Comparison of ENCODE assay signal across 8 mouse cellular contexts in the genomic region with DNA sequence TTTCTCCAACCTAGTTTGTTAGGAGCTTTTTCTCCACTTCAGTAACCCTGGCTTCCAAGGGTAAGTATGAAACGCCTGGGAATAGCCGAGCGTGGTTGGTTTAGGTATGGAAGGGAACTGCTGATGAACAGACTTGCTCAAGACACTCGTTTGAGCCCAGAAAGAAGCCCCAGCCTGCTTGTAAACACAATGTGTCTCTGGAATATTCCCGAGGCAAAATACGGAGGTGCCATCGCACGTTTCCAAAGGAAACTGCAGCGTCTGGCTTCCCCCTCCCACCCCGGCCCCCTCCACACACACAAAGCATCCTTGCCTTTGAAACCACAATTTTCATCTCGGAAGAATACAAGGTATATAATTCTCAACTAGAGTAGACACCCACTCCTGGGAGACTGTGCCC. TPM values are rescaled to one million over a fixed set of nuclear protein-coding genes. Genes with fewer than 3 reads are reported as not detected.
DNase-seq lines count a peak whose midpoint lies in the region; ATAC-seq and TF ChIP-seq lines count a peak whose summit lies in the region.

No protein-coding gene starts in this region.

- TF ChIP-seq CTCF in lung, postnatal 0 days (IDR thresholded peaks at IDR 0.05): no peak

- peak overlapping the region; percentile 98 for H3K4me2 ChIP-seq in lung, postnatal 0 days (replicated peaks; ENCODE audit: low read depth, low read length)
- H3K4me2 ChIP-seq in limb, embryonic 15.5 days: peak overlapping the region; percentile 99
- peak overlapping the region; percentile 98 for H3K4me2 ChIP-seq in stomach, embryonic 16.5 days (ENCODE audit: low read depth, low read length)

- H3K27me3 ChIP-seq in lung, postnatal 0 days (replicated peaks; ENCODE audit: insufficient read depth, low read length): no peaks in the 10 kb centered on the region
- peaks cover 26% of the 10 kb centered on the region for H3K27me3 ChIP-seq in limb, embryonic 15.5 days
- H3K27me3 ChIP-seq in stomach, embryonic 16.5 days (ENCODE audit: control insufficient read depth, insufficient read depth, low read length): peaks cover 15% of the 10 kb centered on the region

- no peak overlapping the region for H3K27ac ChIP-seq in lung, postnatal 0 days (ENCODE audit: low read length)
- H3K27ac ChIP-seq in limb, embryonic 15.5 days: no peak overlapping the region
- H3K27ac ChIP-seq in stomach, embryonic 16.5 days (ENCODE audit: low read length): no peak overlapping the region

- no peak overlapping the region for H3K9ac ChIP-seq in lung, postnatal 0 days (replicated peaks; ENCODE audit: low read depth)
- no peak overlapping the region for H3K9ac ChIP-seq in limb, embryonic 15.5 days
- peak overlapping the region; percentile 33; the same call in 1 of the 2 replicates for H3K9ac ChIP-seq in stomach, embryonic 16.5 days (ENCODE audit: low read length)

- no peak for TF ChIP-seq EP300 in lung, postnatal 0 days (IDR thresholded peaks at IDR 0.05)

- H3K4me1 ChIP-seq in lung, postnatal 0 days (ENCODE audit: insufficient read depth, low read depth, low read length): peaks cover 21% of the 10 kb centered on the region; the same call in 1 of the 2 replicates
- H3K4me1 ChIP-seq in limb, embryonic 15.5 days: peaks cover 41% of the 10 kb centered on the region
- peaks cover 35% of the 10 kb centered on the region for H3K4me1 ChIP-seq in stomach, embryonic 16.5 days (ENCODE audit: control insufficient read depth, insufficient read depth, low read length)

- H3K36me3 ChIP-seq in lung, postnatal 0 days (ENCODE audit: insufficient read depth, low read length): no peaks in the 10 kb centered on the region
- no peaks in the 10 kb centered on the region for H3K36me3 ChIP-seq in limb, embryonic 15.5 days
- H3K36me3 ChIP-seq in stomach, embryonic 16.5 days (ENCODE audit: control insufficient read depth, insufficient read depth, low read length): no peaks in the 10 kb centered on the region

- peak; percentile 21 for DNase-seq in cerebellum, adult 11-12 months
- DNase-seq in cerebellum, adult 8-10 months: no peak
- DNase-seq in lung, postnatal 0 days (ENCODE audit: low spot score): no peak
- no peak for DNase-seq in lung, postnatal 36 days
- DNase-seq in Muller cell, postnatal 12 days (ENCODE audit: inconsistent ontology term): no peak
- no peak for DNase-seq in urinary bladder, postnatal 10 days (ENCODE audit: low spot score)

- 12% methylated on average over 11 of the region's 11 CpGs for WGBS in lung, postnatal 0 days
- WGBS in limb, embryonic 15.5 days: 5% methylated on average over 11 of the region's 11 CpGs
- 9% methylated on average over 11 of the region's 11 CpGs for WGBS in stomach, embryonic 16.5 days

- H3K4me3 ChIP-seq in lung, postnatal 0 days (ENCODE audit: low read depth, low read length): peak overlapping the region; percentile 73
- peak overlapping the region; percentile 75 for H3K4me3 ChIP-seq in limb, embryonic 15.5 days
- peak overlapping the region; percentile 75 for H3K4me3 ChIP-seq in stomach, embryonic 16.5 days (replicated peaks; ENCODE audit: low read length)

- no peak for ATAC-seq in lung, postnatal 0 days
- ATAC-seq in limb, embryonic 15.5 days (ENCODE audit: insufficient number of reproducible peaks, low FRiP score, low TSS enrichment, low read depth): no peak
- ATAC-seq in stomach, embryonic 16.5 days (ENCODE audit: insufficient read depth, low FRiP score): no peak

- H3K9me3 ChIP-seq in lung, postnatal 0 days (ENCODE audit: low read length): no peaks in the 10 kb centered on the region
- H3K9me3 ChIP-seq in limb, embryonic 15.5 days: no peaks in the 10 kb centered on the region
- H3K9me3 ChIP-seq in stomach, embryonic 16.5 days (replicated peaks; ENCODE audit: control insufficient read depth, low read length): no peaks in the 10 kb centered on the region

RNA-seq across cellular contexts. Expression of a gene that starts 1.7 kb away (rescaled TPM):
- 1.6 and 2.0 TPM in 2 replicates for polyA plus RNA-seq in lung, postnatal 0 days (2015; fragmentation: Nextera tagmentation; extraction: Ambion mirVana)
- 0.89 and 1.2 TPM in 2 replicates for polyA plus RNA-seq in limb, embryonic 15.5 days (2015; fragmentation: Nextera tagmentation; extraction: Ambion mirVana)
- 0.41 and 0.49 TPM in 2 replicates for polyA plus RNA-seq in stomach, embryonic 16.5 days (2015; fragmentation: Nextera tagmentation; extraction: Ambion mirVana)
